Mouse (Mus musculus): ENCODE measurements at regions not wholly inside any gene's neighbourhood (a gene's known extent, or its start where the extent isn't known, plus 50 kb on each side); places are given as distances from the start of the nearest gene placed in this dataset.

- no peak for DNase-seq (ENCODE audit: low spot score)
These were observed 58.1 kb upstream of the Ankrd55 start for GRCm38 (mm10) chr13:112230176-112230575.

- DNase-seq (ENCODE audit: low spot score), result no peak
These were observed 53.6 kb upstream of the Ankrd55 start for GRCm38 (mm10) chr13:112234695-112235094.

- no peak for DNase-seq (ENCODE audit: low spot score)
These were observed 51.3 kb upstream of the Ankrd55 start for GRCm38 (mm10) chr13:112236956-112237355.

DNA sequence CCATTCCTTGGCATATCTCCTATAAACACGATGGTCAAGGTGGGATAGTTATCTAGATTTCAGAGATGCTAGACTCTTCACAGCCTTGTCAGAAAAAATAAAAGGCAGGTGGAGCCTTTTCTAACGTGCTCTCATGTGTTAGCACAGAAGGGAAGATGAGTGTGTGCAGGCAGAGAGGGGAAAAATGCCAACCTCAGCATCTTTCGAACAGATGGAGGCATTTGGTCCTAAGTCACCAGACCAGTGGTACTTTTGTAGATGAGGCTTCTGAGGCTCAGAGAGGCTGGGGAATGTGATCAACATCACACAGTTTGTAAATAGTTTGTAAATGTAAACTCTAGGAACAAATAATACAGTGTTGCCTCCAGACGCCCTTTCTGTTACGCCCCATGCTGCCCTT is 50.9 kb upstream of the Ankrd55 start:
- DNase-seq (ENCODE audit: low spot score), result no peak

GRCm38 (mm10) chr13:112237917-112238316 is 50.3 kb upstream of the Ankrd55 start:
- DNase-seq (ENCODE audit: low spot score), result no peak
